Mouse (Mus musculus) left cerebral cortex, adult 2 months (tissue): ENCODE results near the gene Rabgap1l. TPM values are rescaled to one million over a fixed set of nuclear protein-coding genes. Genes with fewer than 3 reads are reported as not detected.

Experiments used
- DNase-seq, 2 experiments: peaks; one replicate each; pipeline ENCODE4 v3.0.0; 2021 to 2022; ENCODE audit warnings: low spot score in 2 of 2, mixed read lengths in 1 of 2; ENCODE audit errors: extremely low spot score in 1 of 2
- H3K27ac ChIP-seq: fragments of 200-600 bp; 2 replicates; pipeline ENCODE4 v1.8.1; 2022
- H3K4me3 ChIP-seq: fragments of 200-600 bp; 2 replicates; pipeline ENCODE4 v1.8.1; 2022
- CTCF ChIP-seq: fragments of 200-600 bp; IDR thresholded peaks from 2 replicates; pipeline ENCODE4 v1.8.1; 2022; ENCODE audit warnings: antibody characterized with exemption, mild to moderate bottlenecking, moderate library complexity
- intact Hi-C: fragments of 180-260 bp; cut with DNase I; formaldehyde crosslinking; loops from one replicate; pipeline ENCODE4 v1.15.1; 2025
- total RNA-seq, 2 experiments: library from RNA; stranded (reverse); gene quantifications; 2 replicates each; pipeline ENCODE4 v1.2.3; 2021

The Rabgap1l gene
- total RNA-seq, 2 experiments from 2014 or later = 195 to 202 TPM

- Histone ChIP-seq H3K4me3 (no peak overlapping the region), H3K27ac (no peak overlapping the region)
- TF ChIP-seq CTCF = peak; percentile 96
- peak; percentile 44 to 53 for DNase-seq
- intact Hi-C loops = loop anchor here (1.0 to 5.0 kb wide), 2 partner anchors 146 to 165 kb away; partner anchors contain the start of gene Cacybp
Measured at GRCm38 (mm10) chr1:160377337-160378336, 415.4 kb downstream of the Rabgap1l start.

GRCm38 (mm10) chr1:160374490-160374889, 418.5 kb downstream of the Rabgap1l start:
- H3K27ac ChIP-seq = no peak overlapping the region
- H3K4me3 ChIP-seq = no peak overlapping the region
- DNase-seq = no peak
- TF ChIP-seq CTCF = no peak
- intact Hi-C loops = no loop called here

- DNase-seq = no peak
- no peak for TF ChIP-seq CTCF
- Histone ChIP-seq H3K27ac (no peak overlapping the region), H3K4me3 (no peak overlapping the region)
- intact Hi-C loops = no loop called here
Measured at GRCm38 (mm10) chr1:160373306-160373705, 419.7 kb downstream of the Rabgap1l start.

GRCm38 (mm10) chr1:160371696-160372095, 421.3 kb downstream of the Rabgap1l start:
- no peak for TF ChIP-seq CTCF
- intact Hi-C loops = no loop called here
- no peak for DNase-seq
- Histone ChIP-seq H3K27ac (no peak overlapping the region), H3K4me3 (no peak overlapping the region)

GRCm38 (mm10) chr1:160370552-160370951, 422.5 kb downstream of the Rabgap1l start:
- DNase-seq = peak in 1 of 2 experiments; percentile 20
- Histone ChIP-seq H3K4me3 (no peak overlapping the region), H3K27ac (no peak overlapping the region)
- intact Hi-C loops = no loop called here
- no peak for TF ChIP-seq CTCF

GRCm38 (mm10) chr1:160366615-160367014, 426.4 kb downstream of the Rabgap1l start:
- DNase-seq = no peak
- no peak overlapping the region for H3K4me3 ChIP-seq
- H3K27ac ChIP-seq = no peak overlapping the region
- TF ChIP-seq CTCF = no peak
- intact Hi-C loops = no loop called here

GRCm38 (mm10) chr1:160357268-160357667, 435.7 kb downstream of the Rabgap1l start:
- Histone ChIP-seq H3K27ac (no peak overlapping the region), H3K4me3 (no peak overlapping the region)
- no peak for TF ChIP-seq CTCF
- intact Hi-C loops = no loop called here
- no peak for DNase-seq

GRCm38 (mm10) chr1:160353732-160354455, 439.1 kb downstream of the Rabgap1l start:
- Histone ChIP-seq H3K27ac (no peak overlapping the region), H3K4me3 (no peak overlapping the region)
- DNase-seq = no peak
- TF ChIP-seq CTCF = no peak
- intact Hi-C loops = no loop called here

- intact Hi-C loops = no loop called here
- TF ChIP-seq CTCF = no peak
- peak overlapping the region; percentile 69 for H3K4me3 ChIP-seq
- DNase-seq = no peak
- peak overlapping the region; percentile 90 for H3K27ac ChIP-seq
Measured at GRCm38 (mm10) chr1:160352309-160352708, 440.7 kb downstream of the Rabgap1l start.

- TF ChIP-seq CTCF = peak; percentile 2; the same call in 1 of the 2 replicates
- Histone ChIP-seq H3K4me3 (peak overlapping the region; percentile 69), H3K27ac (peak overlapping the region; percentile 90)
- DNase-seq = peak; percentile 72 to 81
- intact Hi-C loops = no loop called here
Measured at GRCm38 (mm10) chr1:160351880-160352234, 441.2 kb downstream of the Rabgap1l start.

GRCm38 (mm10) chr1:160351146-160351879, 441.7 kb downstream of the Rabgap1l start:
- peak overlapping the region; percentile 69 for H3K4me3 ChIP-seq
- no peak for TF ChIP-seq CTCF
- DNase-seq = peak; percentile 23 to 30

More at GRCm38 (mm10) chr1:160351146-160351879, 441.7 kb downstream of the Rabgap1l start:
- intact Hi-C loops = no loop called here
- peak overlapping the region; percentile 92 for H3K27ac ChIP-seq
